Mouse (Mus musculus): ENCODE measurements around the gene Hspa1a. TPM values are rescaled to one million over a fixed set of nuclear protein-coding genes. Genes with fewer than 3 reads are reported as not detected.
"Not testable (repeated sequence)": the region's sequence is repeated elsewhere in the genome, so short reads cannot be mapped to it uniquely, and the experiment has no call there.

Hspa1a gene
- total RNA-seq, 2 experiments from 2014 or later: 6.8 to 14.1 TPM

DNA sequence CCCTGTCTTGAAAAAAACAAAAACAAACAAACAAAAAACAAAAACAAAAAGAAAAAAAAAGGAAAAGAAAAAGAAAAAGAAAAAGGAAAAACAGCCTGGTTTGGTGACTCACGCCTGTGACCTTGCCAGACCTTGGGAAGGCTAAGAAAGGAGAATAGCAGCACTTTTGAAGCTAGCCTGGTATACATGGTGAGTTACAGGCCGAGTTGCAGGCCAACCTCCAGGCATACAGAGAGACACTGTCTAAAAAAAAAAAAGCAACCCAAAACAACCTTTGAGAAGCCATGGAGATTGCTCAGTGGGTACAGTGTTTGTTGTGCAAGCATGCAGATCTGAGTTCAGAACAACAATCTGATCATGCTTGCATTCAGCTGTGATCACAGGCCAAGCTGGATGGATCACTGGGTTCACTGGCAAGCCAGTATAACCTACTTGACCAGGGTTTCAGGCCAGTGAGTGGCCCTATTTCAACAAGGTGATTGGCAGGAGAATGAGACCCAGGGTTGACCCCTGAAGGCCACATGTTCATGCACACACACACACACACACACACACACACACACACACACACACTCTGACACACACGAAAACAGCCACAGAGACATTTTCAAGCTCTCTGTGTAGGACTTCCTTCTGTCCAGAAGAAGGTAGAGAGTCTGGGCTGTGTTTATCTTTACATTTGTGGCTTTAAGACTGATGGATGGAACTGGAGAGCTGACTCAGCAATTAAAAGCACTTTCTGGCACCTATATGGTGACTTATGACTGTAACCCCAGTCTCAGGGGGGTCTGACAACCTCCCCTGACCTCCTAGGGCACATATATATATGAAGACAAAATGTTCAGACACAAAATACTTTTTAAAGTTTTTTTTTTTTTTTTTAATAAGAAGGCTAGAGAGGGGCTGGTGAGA lies 3.9 kb upstream of the Hspa1a start:
- no peak for DNase-seq
- H3K4me3 ChIP-seq: no peak overlapping the region
- no peak for TF ChIP-seq CTCF (IDR thresholded peaks at IDR 0.05)
- no peak overlapping the region for H3K27ac ChIP-seq
- intact Hi-C loops (cut with DNase I): no loop called here

DNA sequence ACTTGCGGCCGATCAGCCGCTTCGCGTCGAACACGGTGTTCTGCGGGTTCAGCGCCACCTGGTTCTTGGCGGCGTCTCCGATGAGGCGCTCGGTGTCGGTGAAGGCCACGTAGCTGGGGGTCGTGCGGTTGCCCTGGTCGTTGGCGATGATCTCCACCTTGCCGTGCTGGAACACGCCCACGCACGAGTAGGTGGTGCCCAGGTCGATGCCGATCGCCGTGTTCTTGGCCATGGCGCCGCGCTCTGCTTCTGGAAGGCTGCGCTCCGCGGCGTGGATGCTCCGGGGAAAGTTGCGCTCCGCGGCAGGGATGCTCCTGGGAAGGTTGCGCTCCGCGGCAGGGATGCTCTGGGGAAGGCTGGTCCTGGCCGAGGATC lies 275 bp downstream of the Hspa1a start:
- H3K27ac ChIP-seq: peak overlapping the region; percentile 94
- intact Hi-C loops (cut with DNase I); DNase-seq: not testable (repeated sequence)
- peak overlapping the region; percentile 74 for H3K4me3 ChIP-seq

DNA sequence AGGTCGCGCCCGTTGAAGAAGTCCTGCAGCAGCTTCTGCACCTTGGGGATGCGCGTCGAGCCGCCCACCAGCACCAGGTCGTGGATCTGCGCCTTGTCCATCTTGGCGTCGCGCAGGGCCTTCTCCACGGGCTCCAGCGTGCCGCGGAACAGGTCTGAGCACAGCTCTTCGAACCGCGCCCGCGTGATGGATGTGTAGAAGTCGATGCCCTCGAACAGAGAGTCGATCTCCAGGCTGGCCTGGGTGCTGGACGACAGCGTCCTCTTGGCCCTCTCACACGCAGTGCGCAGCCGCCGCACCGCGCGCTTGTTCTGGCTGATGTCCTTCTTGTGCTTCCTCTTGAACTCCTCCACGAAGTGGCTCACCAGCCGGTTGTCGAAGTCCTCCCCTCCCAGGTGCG lies 1.1 kb downstream of the Hspa1a start:
- H3K4me3 ChIP-seq; DNase-seq; H3K27ac ChIP-seq; intact Hi-C loops (cut with DNase I): not testable (repeated sequence)

GRCm38 (mm10) chr17:34969822-34970221 lies 2.1 kb downstream of the Hspa1a start, which contains the start of gene Gm20481:
Gene Gm20481, plus strand, starts transcription at chr17:34969912.
- intact Hi-C loops (cut with DNase I); H3K27ac ChIP-seq; DNase-seq: not testable (repeated sequence)
- peak within 1 kb of the TSS; percentile 41 for H3K4me3 ChIP-seq

DNA sequence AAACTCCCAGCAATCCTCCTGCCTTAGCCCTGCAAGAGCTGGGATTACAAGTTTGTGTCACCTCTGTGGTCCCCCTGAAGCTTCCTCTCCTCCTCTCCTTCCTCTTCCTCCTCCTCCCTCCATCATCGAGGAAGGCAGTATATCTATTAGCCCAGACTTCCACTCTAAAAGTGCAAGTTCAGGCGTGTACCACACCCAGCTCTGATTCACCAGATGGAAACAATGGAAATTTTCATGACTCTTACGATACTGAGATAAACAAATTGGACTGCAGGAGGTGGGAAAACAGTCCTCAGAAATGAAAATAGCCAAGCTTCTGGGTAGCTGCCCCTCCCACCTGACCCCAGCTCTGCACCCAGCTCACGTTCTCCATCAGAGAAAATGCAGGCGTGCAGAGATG lies 6.3 kb downstream of the Hspa1a start:
- intact Hi-C loops (cut with DNase I): no loop called here
- DNase-seq: no peak
- Histone ChIP-seq H3K27ac (peak overlapping the region; percentile 77), H3K4me3 (no peak overlapping the region)
- no peak for TF ChIP-seq CTCF (IDR thresholded peaks at IDR 0.05)

DNA sequence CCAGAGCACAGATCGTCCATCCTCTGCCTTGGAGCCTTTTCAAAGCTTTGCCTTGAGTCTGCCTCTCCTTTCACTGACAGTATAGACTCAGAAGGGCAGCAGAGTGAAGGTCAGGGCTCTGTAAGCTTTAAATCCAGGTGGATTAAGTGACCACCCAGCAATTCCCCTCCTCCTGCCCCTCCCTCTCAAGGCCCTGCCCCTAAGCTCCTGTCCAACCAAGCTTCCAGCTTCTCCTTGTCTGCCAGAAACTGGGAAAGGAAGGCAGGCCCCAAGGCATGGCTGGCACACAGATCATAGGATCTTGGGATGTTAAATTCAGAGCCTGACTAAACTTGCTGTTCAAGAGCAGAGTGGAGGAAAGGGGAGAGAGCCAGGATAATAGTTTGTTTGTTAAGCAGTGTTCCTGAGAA lies 7.3 kb downstream of the Hspa1a start:
- Histone ChIP-seq H3K27ac (peak overlapping the region; percentile 77), H3K4me3 (no peak overlapping the region)
- no peak for DNase-seq
- TF ChIP-seq CTCF (IDR thresholded peaks at IDR 0.05): no peak
- intact Hi-C loops (cut with DNase I): no loop called here

- Histone ChIP-seq H3K4me3 (no peak overlapping the region), H3K27ac (0 out of 2 replicates have a peak overlapping the region, but pooled peaks have one; percentile 57)
- no peak for TF ChIP-seq CTCF (IDR thresholded peaks at IDR 0.05)
- intact Hi-C loops (cut with DNase I): no loop called here
- DNase-seq: no peak
Observed at GRCm38 (mm10) chr17:34962841-34963240, 9.1 kb downstream of the Hspa1a start.

DNA sequence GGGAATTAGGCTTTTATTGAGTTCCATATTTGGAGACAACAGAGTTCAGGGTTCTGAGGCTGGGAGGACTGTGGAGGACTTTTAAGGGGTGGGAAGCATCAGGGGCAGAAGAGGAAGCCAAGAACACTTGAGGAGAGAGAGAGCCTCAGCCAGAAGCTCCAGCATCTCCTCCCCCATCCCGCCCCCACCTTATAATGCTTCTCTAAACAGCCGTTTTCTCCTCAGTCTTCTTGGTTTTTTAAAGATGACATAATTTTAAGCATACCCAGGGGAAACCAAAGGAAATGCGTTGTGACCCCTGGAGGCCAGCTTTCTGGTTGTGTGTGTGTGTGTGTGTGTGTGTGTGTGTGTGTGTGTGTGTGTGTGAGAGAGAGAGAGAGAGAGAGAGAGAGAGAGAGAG lies 9.8 kb downstream of the Hspa1a start:
- no peak for DNase-seq
- intact Hi-C loops (cut with DNase I): no loop called here
- no peak for TF ChIP-seq CTCF (IDR thresholded peaks at IDR 0.05)
- Histone ChIP-seq H3K4me3 (no peak overlapping the region), H3K27ac (peak overlapping the region; percentile 83)

- Histone ChIP-seq H3K4me3 (no peak overlapping the region), H3K27ac (peak overlapping the region; percentile 95)
- intact Hi-C loops (cut with DNase I): no loop called here
- no peak for DNase-seq
- TF ChIP-seq CTCF (IDR thresholded peaks at IDR 0.05): no peak
Observed at GRCm38 (mm10) chr17:34960702-34961493, 11.1 kb downstream of the Hspa1a start.

DNA sequence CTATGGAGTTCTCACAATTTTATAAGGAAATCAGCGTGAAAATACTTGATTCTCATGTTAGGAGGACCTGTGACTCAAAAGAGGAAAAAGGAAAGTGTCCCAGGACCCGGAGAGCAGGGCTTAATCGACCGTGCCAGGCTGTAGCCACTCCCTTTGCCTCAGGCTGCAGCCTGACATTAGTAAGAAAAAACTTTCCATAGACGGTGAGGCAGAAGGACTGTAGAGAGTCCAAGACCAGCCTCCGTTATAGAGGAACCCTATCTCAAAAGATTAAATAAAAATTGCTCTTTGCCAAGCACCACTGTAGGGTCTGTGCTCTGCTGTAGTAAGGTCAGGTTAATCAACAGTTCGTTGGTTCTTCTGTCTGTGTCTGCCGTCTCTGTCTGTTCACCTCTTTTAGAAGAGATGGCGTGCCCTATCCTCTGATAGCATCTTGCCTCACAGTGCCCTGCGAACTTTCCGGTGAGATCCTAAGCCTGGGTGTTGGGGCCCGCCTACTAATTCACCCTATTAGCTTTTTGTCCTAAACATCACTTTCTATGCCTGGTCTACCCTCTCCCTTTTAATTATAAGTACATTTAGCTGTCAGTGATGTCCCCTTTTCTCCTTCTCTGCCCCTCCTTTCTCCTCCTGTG lies 12.0 kb downstream of the Hspa1a start:
- Histone ChIP-seq H3K27ac (peak overlapping the region; percentile 95), H3K4me3 (peak overlapping the region; percentile 83)
- intact Hi-C loops (cut with DNase I): no loop called here
- DNase-seq: peak; percentile 42
- no peak for TF ChIP-seq CTCF (IDR thresholded peaks at IDR 0.05)

DNA sequence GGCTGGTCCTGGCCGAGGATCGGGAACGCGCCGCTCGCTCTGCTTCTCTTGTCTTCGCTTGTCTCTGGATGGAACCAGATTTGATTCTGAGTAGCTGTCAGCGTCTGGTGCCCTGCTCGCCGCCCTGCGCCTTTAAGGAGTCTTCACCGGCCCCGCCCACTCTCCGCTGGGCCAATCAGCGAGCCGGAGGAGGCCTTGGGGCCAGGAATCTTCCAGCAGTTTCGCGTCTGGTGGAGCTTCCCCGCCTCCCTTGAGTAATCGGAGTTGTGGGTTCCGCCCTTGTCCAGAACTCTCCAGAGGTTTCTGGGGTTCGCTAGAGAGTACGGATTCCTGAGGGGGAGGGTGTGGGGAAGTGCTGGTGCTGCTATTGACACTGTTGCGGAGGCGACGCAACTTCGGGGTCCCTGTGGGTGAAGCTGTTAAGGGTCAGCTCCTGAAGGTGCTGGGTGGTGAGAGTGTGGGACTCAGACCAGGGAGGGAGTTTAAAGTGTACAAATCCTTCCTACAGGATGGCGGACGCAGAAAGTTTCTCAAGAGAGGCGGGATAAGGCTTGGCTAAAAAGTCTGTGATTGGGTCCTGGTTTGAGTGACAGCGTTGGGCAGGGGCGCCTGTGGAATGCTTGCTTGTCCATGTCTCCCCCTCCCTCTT lies 12.7 kb downstream of the Hspa1a start, which contains the start of gene Hspa1b:
Gene Hspa1b, minus strand, starts transcription at position 109 of the 649 bp plus-strand sequence.
- peak; percentile 85 for DNase-seq
- H3K27ac ChIP-seq: peak within 1 kb of the TSS; percentile 95
- peak within 1 kb of the TSS; percentile 83 for H3K4me3 ChIP-seq
- intact Hi-C loops (cut with DNase I): not testable (repeated sequence)

- intact Hi-C loops (cut with DNase I): not testable (repeated sequence)
- Histone ChIP-seq H3K27ac (peak overlapping the region; percentile 95), H3K4me3 (peak overlapping the region; percentile 83)
- DNase-seq: peak; percentile 44
Observed at GRCm38 (mm10) chr17:34958734-34959129, 13.2 kb downstream of the Hspa1a start.

DNA sequence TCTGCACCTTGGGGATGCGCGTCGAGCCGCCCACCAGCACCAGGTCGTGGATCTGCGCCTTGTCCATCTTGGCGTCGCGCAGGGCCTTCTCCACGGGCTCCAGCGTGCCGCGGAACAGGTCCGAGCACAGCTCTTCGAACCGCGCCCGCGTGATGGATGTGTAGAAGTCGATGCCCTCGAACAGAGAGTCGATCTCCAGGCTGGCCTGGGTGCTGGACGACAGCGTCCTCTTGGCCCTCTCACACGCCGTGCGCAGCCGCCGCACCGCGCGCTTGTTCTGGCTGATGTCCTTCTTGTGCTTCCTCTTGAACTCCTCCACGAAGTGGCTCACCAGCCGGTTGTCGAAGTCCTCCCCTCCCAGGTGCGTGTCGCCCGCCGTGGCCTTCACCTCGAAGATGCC lies 14.0 kb downstream of the Hspa1a start:
- DNase-seq; intact Hi-C loops (cut with DNase I); H3K27ac ChIP-seq: not testable (repeated sequence)

DNA sequence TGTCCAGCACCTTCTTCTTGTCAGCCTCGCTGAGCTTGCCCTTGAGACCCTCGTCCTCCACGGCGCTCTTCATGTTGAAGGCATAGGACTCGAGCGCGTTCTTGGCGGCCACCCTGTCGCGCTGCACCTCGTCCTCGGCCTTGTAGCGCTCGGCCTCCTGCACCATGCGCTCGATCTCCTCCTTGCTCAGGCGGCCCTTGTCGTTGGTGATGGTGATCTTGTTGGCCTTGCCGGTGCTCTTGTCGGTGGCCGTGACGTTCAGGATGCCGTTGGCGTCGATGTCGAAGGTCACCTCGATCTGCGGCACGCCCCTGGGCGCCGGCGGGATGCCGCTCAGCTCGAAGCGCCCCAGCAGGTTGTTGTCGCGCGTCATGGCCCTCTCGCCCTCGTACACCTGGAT lies 14.7 kb downstream of the Hspa1a start:
- not testable (repeated sequence) for DNase-seq

More for the DNA sequence above, 14.0 kb downstream of the Hspa1a start:
- H3K4me3 ChIP-seq: peak overlapping the region; percentile 51

More for the DNA sequence above, 14.7 kb downstream of the Hspa1a start:
- H3K27ac ChIP-seq; intact Hi-C loops (cut with DNase I): not testable (repeated sequence)
- H3K4me3 ChIP-seq: peak overlapping the region; percentile 51

Data from gastrocnemius, adult 2 months (tissue).